Mouse (Mus musculus) brain, embryonic 14.5 days (tissue): Measurements from ENCODE around the gene Dgkd.

Experiments
- CTCF ChIP-seq: fragments of 200-500 bp; IDR thresholded peaks from 2 replicates; pipeline ENCODE4 v1.5.1; 2012; ENCODE audit warnings: inconsistent platforms, mild to moderate bottlenecking, moderate library complexity, borderline replicate concordance; ENCODE audit not compliant: insufficient read depth, insufficient read length; ENCODE audit errors: extremely low read depth
- POLR2A ChIP-seq: fragments of 200-500 bp; IDR thresholded peaks from 2 replicates; pipeline ENCODE4 v1.6.1; 2012; ENCODE audit warnings: mild to moderate bottlenecking, inconsistent platforms, borderline replicate concordance; ENCODE audit not compliant: poor library complexity, insufficient read depth, insufficient read length, severe bottlenecking; ENCODE audit errors: extremely low read depth

GRCm38 (mm10) chr1:87848237-87848996 is 4.7 kb upstream of the Dgkd start:
- TF ChIP-seq CTCF, result no peak
- TF ChIP-seq POLR2A, result no peak
